Mouse (Mus musculus): ENCODE measurements around the gene Mgl2. TPM values are rescaled to one million over a fixed set of nuclear protein-coding genes. Genes with fewer than 3 reads are reported as not detected.

The Mgl2 gene
- polyA plus RNA-seq (2014; fragmentation: Nextera tagmentation; extraction: Ambion mirVana), result 0.38 and 0.86 TPM in 2 replicates

- 71% methylated on average over 9 of the region's 9 CpGs for WGBS
Measured at GRCm38 (mm10) chr11:70129926-70130379, at the start of gene Mgl2. TSS of gene Mgl2 (plus strand) at chr11:70130329.

DNA sequence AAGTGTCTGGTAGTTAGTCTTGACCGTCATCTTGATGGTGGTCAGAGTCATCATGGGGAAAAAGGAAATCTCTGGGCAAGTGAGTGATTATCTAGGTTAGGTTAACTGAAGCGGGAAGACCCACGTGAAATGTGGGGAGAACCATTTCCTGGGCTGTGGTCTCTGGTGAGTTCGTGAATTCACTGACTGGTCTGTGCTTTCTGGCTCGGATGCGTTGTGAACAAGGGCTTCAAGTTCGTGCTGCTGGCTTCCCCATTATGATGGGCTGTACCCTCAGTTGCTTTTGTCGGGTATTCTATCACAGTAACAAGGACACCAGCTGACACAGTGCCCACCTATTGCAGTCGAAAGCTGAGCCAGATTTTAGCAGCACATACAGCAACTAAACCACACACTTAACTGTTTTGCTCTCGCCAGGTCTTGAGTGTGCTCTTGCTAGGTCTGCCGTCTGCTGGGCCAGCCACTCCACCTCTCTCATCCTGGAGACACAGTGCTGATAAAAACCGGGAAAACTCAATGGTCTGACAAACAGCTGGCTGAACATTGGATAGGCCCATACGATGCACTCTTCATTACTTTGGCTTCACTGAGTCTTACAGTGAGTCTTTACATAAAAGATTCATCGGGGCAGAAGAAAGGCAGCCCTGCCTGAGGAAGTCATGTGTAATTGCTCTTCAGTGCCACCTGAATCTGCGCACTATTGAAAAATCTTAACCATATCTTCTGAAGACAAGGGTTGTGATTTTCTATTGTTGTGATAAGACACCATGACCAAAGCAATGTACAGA lies 49.1 kb upstream of the Mgl2 start:
- H3K27ac ChIP-seq (ENCODE audit: low read depth), result no peak overlapping the region
- H3K36me3 ChIP-seq (ENCODE audit: control insufficient read depth, insufficient read depth, low read length), result no peaks in the 10 kb centered on the region
- no peak overlapping the region for H3K4me2 ChIP-seq (ENCODE audit: low read length)
- H3K4me1 ChIP-seq (replicated peaks; ENCODE audit: control insufficient read depth, insufficient read depth, low read length), result no peaks in the 10 kb centered on the region
- H3K9ac ChIP-seq (ENCODE audit: low read length), result no peak overlapping the region
- DNase-seq (ENCODE audit: low spot score), result no peak
- H3K9me3 ChIP-seq (ENCODE audit: control insufficient read depth, low read length), result no peaks in the 10 kb centered on the region
- 86% methylated on average over 15 of the region's 15 CpGs for WGBS
- no peak overlapping the region for H3K4me3 ChIP-seq (ENCODE audit: low read depth, low read length)
- H3K27me3 ChIP-seq (replicated peaks; ENCODE audit: control insufficient read depth, insufficient read depth, low read length), result no peaks in the 10 kb centered on the region
- ATAC-seq (replicated peaks; ENCODE audit: low FRiP score, low TSS enrichment, low read depth), result no peak

More at GRCm38 (mm10) chr11:70129926-70130379, at the start of gene Mgl2:
- H3K9ac ChIP-seq (ENCODE audit: low read length), result no peak within 1 kb of the TSS
- no peaks in the 10 kb centered on the region for H3K36me3 ChIP-seq (ENCODE audit: control insufficient read depth, insufficient read depth, low read length)
- no peak within 1 kb of the TSS for H3K4me2 ChIP-seq (ENCODE audit: low read length)
- no peak within 1 kb of the TSS for H3K27ac ChIP-seq (ENCODE audit: low read depth)
- H3K4me3 ChIP-seq (ENCODE audit: low read depth, low read length), result no peak within 1 kb of the TSS
- no peaks in the 10 kb centered on the region for H3K4me1 ChIP-seq (replicated peaks; ENCODE audit: control insufficient read depth, insufficient read depth, low read length)
- ATAC-seq (replicated peaks; ENCODE audit: low FRiP score, low TSS enrichment, low read depth) (no peak), DNase-seq (ENCODE audit: low spot score) (no peak)
- H3K9me3 ChIP-seq (ENCODE audit: control insufficient read depth, low read length), result no peaks in the 10 kb centered on the region
- H3K27me3 ChIP-seq (replicated peaks; ENCODE audit: control insufficient read depth, insufficient read depth, low read length), result no peaks in the 10 kb centered on the region

DNA sequence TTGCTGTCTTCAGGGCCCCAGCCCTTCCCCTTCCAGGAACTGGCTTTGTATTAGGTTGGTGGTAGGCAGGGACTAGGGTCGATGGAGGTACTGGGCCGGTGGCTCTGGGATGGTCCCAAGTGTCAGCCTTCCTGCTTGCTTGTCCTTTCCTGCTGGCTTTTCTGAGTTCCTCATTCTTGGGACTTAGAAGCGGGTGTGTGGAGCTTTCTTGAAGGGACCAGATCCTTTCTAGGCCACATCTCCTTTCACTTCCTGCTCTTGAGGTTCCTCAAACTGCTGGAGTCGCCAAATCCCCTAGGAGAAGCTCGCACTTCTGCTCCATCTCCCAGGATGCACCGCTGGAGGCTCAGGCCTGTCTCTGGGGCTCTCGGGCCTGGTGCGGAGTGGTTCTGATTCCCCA lies 45.6 kb upstream of the Mgl2 start:
- Histone ChIP-seq H3K36me3 (ENCODE audit: control insufficient read depth, insufficient read depth, low read length) (no peaks in the 10 kb centered on the region), H3K27ac (ENCODE audit: low read depth) (no peak overlapping the region), H3K9me3 (ENCODE audit: control insufficient read depth, low read length) (0 out of 2 replicates have a peak, but pooled peaks cover 2% of the 10 kb centered on the region), H3K27me3 (replicated peaks; ENCODE audit: control insufficient read depth, insufficient read depth, low read length) (no peaks in the 10 kb centered on the region), H3K4me2 (ENCODE audit: low read length) (no peak overlapping the region), H3K4me1 (replicated peaks; ENCODE audit: control insufficient read depth, insufficient read depth, low read length) (no peaks in the 10 kb centered on the region), H3K9ac (ENCODE audit: low read length) (no peak overlapping the region), H3K4me3 (ENCODE audit: low read depth, low read length) (no peak overlapping the region)
- no peak for ATAC-seq (replicated peaks; ENCODE audit: low FRiP score, low TSS enrichment, low read depth)
- WGBS, result 86% methylated on average over 8 of the region's 8 CpGs
- DNase-seq (ENCODE audit: low spot score), result no peak

GRCm38 (mm10) chr11:70091986-70092783 lies 37.9 kb upstream of the Mgl2 start, which contains the start of gene Asgr2:
TSS of gene Asgr2 (plus strand) at chr11:70092644.
- DNase-seq (ENCODE audit: low spot score) (no peak), ATAC-seq (replicated peaks; ENCODE audit: low FRiP score, low TSS enrichment, low read depth) (no peak)
- WGBS, result 72% methylated on average over 12 of the region's 12 CpGs

GRCm38 (mm10) chr11:70097396-70097795 lies 32.7 kb upstream of the Mgl2 start:
- ATAC-seq (replicated peaks; ENCODE audit: low FRiP score, low TSS enrichment, low read depth) (no peak), DNase-seq (ENCODE audit: low spot score) (no peak)
- Histone ChIP-seq H3K4me2 (ENCODE audit: low read length) (no peak overlapping the region), H3K4me3 (ENCODE audit: low read depth, low read length) (no peak overlapping the region), H3K36me3 (ENCODE audit: control insufficient read depth, insufficient read depth, low read length) (no peaks in the 10 kb centered on the region), H3K9ac (ENCODE audit: low read length) (no peak overlapping the region), H3K27me3 (replicated peaks; ENCODE audit: control insufficient read depth, insufficient read depth, low read length) (no peaks in the 10 kb centered on the region), H3K9me3 (ENCODE audit: control insufficient read depth, low read length) (no peaks in the 10 kb centered on the region), H3K27ac (ENCODE audit: low read depth) (no peak overlapping the region), H3K4me1 (replicated peaks; ENCODE audit: control insufficient read depth, insufficient read depth, low read length) (no peaks in the 10 kb centered on the region)
- 56% methylated on average over 11 of the region's 11 CpGs for WGBS

More at GRCm38 (mm10) chr11:70091986-70092783, 37.9 kb upstream of the Mgl2 start, which contains the start of gene Asgr2:
- Histone ChIP-seq H3K36me3 (ENCODE audit: control insufficient read depth, insufficient read depth, low read length) (no peaks in the 10 kb centered on the region), H3K9me3 (ENCODE audit: control insufficient read depth, low read length) (0 out of 2 replicates have a peak, but pooled peaks cover 2% of the 10 kb centered on the region), H3K4me2 (ENCODE audit: low read length) (no peak within 1 kb of the TSS), H3K9ac (ENCODE audit: low read length) (no peak within 1 kb of the TSS), H3K27me3 (replicated peaks; ENCODE audit: control insufficient read depth, insufficient read depth, low read length) (no peaks in the 10 kb centered on the region), H3K4me3 (ENCODE audit: low read depth, low read length) (no peak within 1 kb of the TSS), H3K4me1 (replicated peaks; ENCODE audit: control insufficient read depth, insufficient read depth, low read length) (no peaks in the 10 kb centered on the region), H3K27ac (ENCODE audit: low read depth) (no peak within 1 kb of the TSS)

GRCm38 (mm10) chr11:70099102-70099501 lies 31.0 kb upstream of the Mgl2 start:
- no peaks in the 10 kb centered on the region for H3K27me3 ChIP-seq (replicated peaks; ENCODE audit: control insufficient read depth, insufficient read depth, low read length)
- H3K4me3 ChIP-seq (ENCODE audit: low read depth, low read length), result no peak overlapping the region
- H3K9me3 ChIP-seq (ENCODE audit: control insufficient read depth, low read length), result no peaks in the 10 kb centered on the region
- no peak overlapping the region for H3K4me2 ChIP-seq (ENCODE audit: low read length)
- no peaks in the 10 kb centered on the region for H3K36me3 ChIP-seq (ENCODE audit: control insufficient read depth, insufficient read depth, low read length)
- no peak overlapping the region for H3K27ac ChIP-seq (ENCODE audit: low read depth)
- no peak overlapping the region for H3K9ac ChIP-seq (ENCODE audit: low read length)
- ATAC-seq (replicated peaks; ENCODE audit: low FRiP score, low TSS enrichment, low read depth), result no peak
- no peaks in the 10 kb centered on the region for H3K4me1 ChIP-seq (replicated peaks; ENCODE audit: control insufficient read depth, insufficient read depth, low read length)
- WGBS, result 82% methylated on average over 2 of the region's 2 CpGs
- no peak for DNase-seq (ENCODE audit: low spot score)

GRCm38 (mm10) chr11:70099809-70100208 lies 30.3 kb upstream of the Mgl2 start:
- no peaks in the 10 kb centered on the region for H3K36me3 ChIP-seq (ENCODE audit: control insufficient read depth, insufficient read depth, low read length)
- no peak overlapping the region for H3K4me2 ChIP-seq (ENCODE audit: low read length)
- no peaks in the 10 kb centered on the region for H3K9me3 ChIP-seq (ENCODE audit: control insufficient read depth, low read length)
- no peak for DNase-seq (ENCODE audit: low spot score)
- no peaks in the 10 kb centered on the region for H3K4me1 ChIP-seq (replicated peaks; ENCODE audit: control insufficient read depth, insufficient read depth, low read length)
- ATAC-seq (replicated peaks; ENCODE audit: low FRiP score, low TSS enrichment, low read depth), result no peak
- no peak overlapping the region for H3K4me3 ChIP-seq (ENCODE audit: low read depth, low read length)
- H3K27me3 ChIP-seq (replicated peaks; ENCODE audit: control insufficient read depth, insufficient read depth, low read length), result no peaks in the 10 kb centered on the region
- H3K9ac ChIP-seq (ENCODE audit: low read length), result no peak overlapping the region
- no peak overlapping the region for H3K27ac ChIP-seq (ENCODE audit: low read depth)
- 89% methylated on average over 2 of the region's 2 CpGs for WGBS

DNA sequence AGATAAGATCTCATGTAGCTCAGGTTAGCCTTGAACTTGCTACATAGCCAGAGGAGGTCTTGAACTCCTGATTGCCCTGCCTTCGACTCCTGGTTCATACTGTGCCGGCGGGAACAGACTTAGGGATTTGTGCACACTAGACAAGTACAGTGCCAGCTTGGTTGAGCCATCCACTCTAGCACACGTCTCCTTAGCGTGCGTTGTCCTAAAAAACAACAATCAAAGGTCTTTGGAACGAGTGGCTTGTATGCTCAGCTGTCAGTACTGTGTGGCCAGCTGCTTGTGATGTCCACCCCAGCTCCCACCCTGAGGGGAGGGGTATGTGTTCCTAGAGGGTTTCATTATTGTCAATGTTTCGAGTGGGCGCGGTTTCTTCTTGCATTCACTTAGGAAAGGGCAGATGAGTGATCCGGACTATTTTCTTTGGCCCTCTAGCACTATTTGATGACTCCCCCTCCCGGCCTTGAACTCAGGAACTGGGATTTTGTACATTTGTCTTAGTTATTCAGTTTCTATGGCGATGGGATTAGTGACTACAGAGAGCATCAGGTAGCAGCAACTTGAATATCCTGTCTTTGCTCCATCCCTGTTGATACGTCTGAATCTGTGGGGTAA lies 26.3 kb upstream of the Mgl2 start:
- ATAC-seq (replicated peaks; ENCODE audit: low FRiP score, low TSS enrichment, low read depth) (no peak), DNase-seq (ENCODE audit: low spot score) (no peak)
- no peak overlapping the region for H3K4me3 ChIP-seq (ENCODE audit: low read depth, low read length)
- no peak overlapping the region for H3K27ac ChIP-seq (ENCODE audit: low read depth)
- no peaks in the 10 kb centered on the region for H3K27me3 ChIP-seq (replicated peaks; ENCODE audit: control insufficient read depth, insufficient read depth, low read length)
- no peaks in the 10 kb centered on the region for H3K4me1 ChIP-seq (replicated peaks; ENCODE audit: control insufficient read depth, insufficient read depth, low read length)
- H3K4me2 ChIP-seq (ENCODE audit: low read length), result no peak overlapping the region
- H3K9ac ChIP-seq (ENCODE audit: low read length), result no peak overlapping the region
- no peaks in the 10 kb centered on the region for H3K9me3 ChIP-seq (ENCODE audit: control insufficient read depth, low read length)
- WGBS, result 78% methylated on average over 14 of the region's 14 CpGs
- H3K36me3 ChIP-seq (ENCODE audit: control insufficient read depth, insufficient read depth, low read length), result no peaks in the 10 kb centered on the region
